Mouse (Mus musculus): Measurements from ENCODE around the gene 6430628N08Rik. TPM values are rescaled to one million over a fixed set of nuclear protein-coding genes. Genes with fewer than 3 reads are reported as not detected.

6430628N08Rik gene
- total and polyA plus RNA-seq, 3 experiments, result not detected

GRCm38 (mm10) chr4:115941242-115941820 is 50.9 kb downstream of the 6430628N08Rik start:
- H3K27me3 ChIP-seq (replicated peaks), result peaks cover 90% of the 10 kb centered on the region
- no peak for DNase-seq (ENCODE audit: extremely low read depth)
- no peak for TF ChIP-seq USF1 (IDR thresholded peaks at IDR 0.05; ENCODE audit: low read depth, low read length)
- no peak for TF ChIP-seq EP300 (IDR thresholded peaks at IDR 0.05; ENCODE audit: low read length)
- no peak for TF ChIP-seq ZMIZ1 (IDR thresholded peaks at IDR 0.05; ENCODE audit: low read depth, low read length)
- no peak overlapping the region for H3K27ac ChIP-seq (ENCODE audit: insufficient read depth, low read depth)
- H3K36me3 ChIP-seq (replicated peaks in 1 of 2; ENCODE audit: control insufficient read depth in 1 of 2, insufficient read depth in 1 of 2, low read length in 1 of 2), result no peaks in the 10 kb centered on the region
- H3K9me3 ChIP-seq (replicated peaks; ENCODE audit: low read length), result no peaks in the 10 kb centered on the region
- in situ Hi-C loops (cut with MboI; ENCODE audit: low pct_ligation_motif_present, low pct_unique_long_range_greater_than_20kb, low sequenced_read_pairs) (no loop called here), dilution Hi-C loops (cut with MboI; ENCODE audit: extremely low pct_ligation_motif_present, extremely low pct_unique_long_range_greater_than_20kb, low sequenced_read_pairs) (no loop called here)
- H3K4me1 ChIP-seq (ENCODE audit: control insufficient read depth in 1 of 2, insufficient read depth in 2 of 2), result no peaks in the 10 kb centered on the region; a peak in 1 of 4 replicates
- no peak overlapping the region for H3K4me2 ChIP-seq (ENCODE audit: insufficient read depth, low read depth, poor library complexity, severe bottlenecking)
- no peaks in the 10 kb centered on the region for H3K79me2 ChIP-seq (replicated peaks; ENCODE audit: control insufficient read depth, extremely low read depth, insufficient read depth, poor library complexity, severe bottlenecking)
- no peak overlapping the region for H3K9ac ChIP-seq (ENCODE audit: insufficient read depth, low read depth)
- H3K4me3 ChIP-seq (replicated peaks in 1 of 3; ENCODE audit: low read depth in 2 of 3, low read length in 2 of 3, poor library complexity in 1 of 3), result no peak overlapping the region

GRCm38 (mm10) chr4:115943669-115944314 is 53.3 kb downstream of the 6430628N08Rik start:
- H3K36me3 ChIP-seq (replicated peaks in 1 of 2; ENCODE audit: control insufficient read depth in 1 of 2, insufficient read depth in 1 of 2, low read length in 1 of 2), result no peaks in the 10 kb centered on the region
- dilution Hi-C loops (cut with MboI; ENCODE audit: extremely low pct_ligation_motif_present, extremely low pct_unique_long_range_greater_than_20kb, low sequenced_read_pairs) (no loop called here), in situ Hi-C loops (cut with MboI; ENCODE audit: low pct_ligation_motif_present, low pct_unique_long_range_greater_than_20kb, low sequenced_read_pairs) (no loop called here)
- TF ChIP-seq BHLHE40 (IDR thresholded peaks at IDR 0.05; ENCODE audit: low read depth, low read length) (no peak), GABPA (IDR thresholded peaks at IDR 0.05; ENCODE audit: insufficient replicate concordance, low read depth, low read length) (no peak), E2F4 (IDR thresholded peaks at IDR 0.05; ENCODE audit: insufficient replicate concordance, low read depth, low read length) (no peak), TBP (conservative IDR thresholded peaks at IDR 0.05; ENCODE audit: low read depth, low read length) (no peak), POLR2AphosphoS2 (IDR thresholded peaks at IDR 0.05; ENCODE audit: low read depth, low read length) (no peak), SIN3A (IDR thresholded peaks at IDR 0.05; ENCODE audit: low read length) (no peak), USF1 (IDR thresholded peaks at IDR 0.05; ENCODE audit: low read depth, low read length) (no peak), EP300 (IDR thresholded peaks at IDR 0.05; ENCODE audit: low read length) (no peak), SMC3 (IDR thresholded peaks at IDR 0.05; ENCODE audit: low read depth, low read length) (no peak), ELF1 (IDR thresholded peaks at IDR 0.05; ENCODE audit: low read depth, low read length) (no peak), JUND (conservative IDR thresholded peaks at IDR 0.05; ENCODE audit: low read depth, low read length) (no peak), CHD2 (IDR thresholded peaks at IDR 0.05; ENCODE audit: low read length) (no peak), NRF1 (IDR thresholded peaks at IDR 0.05; ENCODE audit: low read depth, low read length) (no peak), MAZ (IDR thresholded peaks at IDR 0.05; ENCODE audit: low read depth, low read length) (no peak), NELFE (IDR thresholded peaks at IDR 0.05; ENCODE audit: low read depth, low read length) (no peak)
- peaks cover 82% of the 10 kb centered on the region for H3K27me3 ChIP-seq (replicated peaks)
- no peak overlapping the region for H3K4me2 ChIP-seq (ENCODE audit: insufficient read depth, low read depth, poor library complexity, severe bottlenecking)
- H3K79me2 ChIP-seq (replicated peaks; ENCODE audit: control insufficient read depth, extremely low read depth, insufficient read depth, poor library complexity, severe bottlenecking), result no peaks in the 10 kb centered on the region
- H3K4me1 ChIP-seq (ENCODE audit: control insufficient read depth in 1 of 2, insufficient read depth in 2 of 2), result no peaks in the 10 kb centered on the region; a peak in 1 of 4 replicates
- no peak for DNase-seq (ENCODE audit: extremely low read depth)
- no peak overlapping the region for H3K4me3 ChIP-seq (replicated peaks in 1 of 3; ENCODE audit: low read depth in 2 of 3, low read length in 2 of 3, poor library complexity in 1 of 3)
- no peaks in the 10 kb centered on the region for H3K9me3 ChIP-seq (replicated peaks; ENCODE audit: low read length)
- H3K27ac ChIP-seq (ENCODE audit: insufficient read depth, low read depth), result no peak overlapping the region
- no peak overlapping the region for H3K9ac ChIP-seq (ENCODE audit: insufficient read depth, low read depth)

Other genes starting within 250 kb of the 6430628N08Rik start
- gene Cyp4b1, start 242.9 kb upstream of the 6430628N08Rik start, total RNA-seq (2012; rRNA removed), result not detected in 2 replicates
- gene Cyp4b1, start 242.9 kb upstream of the 6430628N08Rik start, total RNA-seq (2014; rRNA removed), result not detected in 2 replicates
- gene Cyp4b1, start 242.9 kb upstream of the 6430628N08Rik start, polyA plus RNA-seq (2012; ENCODE audit: insufficient read length, low read depth), result not detected in 2 replicates
- 12.3 and 12.9 TPM in 2 replicates for gene Efcab14, start 152.9 kb upstream of the 6430628N08Rik start, total RNA-seq (2012; rRNA removed)
- gene Efcab14, start 152.9 kb upstream of the 6430628N08Rik start, total RNA-seq (2014; rRNA removed), result 12.4 and 13.5 TPM in 2 replicates
- gene Efcab14, start 152.9 kb upstream of the 6430628N08Rik start, polyA plus RNA-seq (2012; ENCODE audit: insufficient read length, low read depth), result 18.3 and 23.0 TPM in 2 replicates
- 0.17 TPM in 1 of 2 replicates, not detected in the other for gene Tex38, start 109.6 kb upstream of the 6430628N08Rik start, total RNA-seq (2012; rRNA removed)
- not detected in 2 replicates for gene Tex38, start 109.6 kb upstream of the 6430628N08Rik start, total RNA-seq (2014; rRNA removed)
- 0.30 and 0.52 TPM in 2 replicates for gene Tex38, start 109.6 kb upstream of the 6430628N08Rik start, polyA plus RNA-seq (2012; ENCODE audit: insufficient read length, low read depth)
- 17.0 and 24.3 TPM in 2 replicates for gene Atpaf1, start 105.9 kb upstream of the 6430628N08Rik start, total RNA-seq (2012; rRNA removed)
- gene Atpaf1, start 105.9 kb upstream of the 6430628N08Rik start, total RNA-seq (2014; rRNA removed), result 36.3 and 37.5 TPM in 2 replicates
- gene Atpaf1, start 105.9 kb upstream of the 6430628N08Rik start, polyA plus RNA-seq (2012; ENCODE audit: insufficient read length, low read depth), result 22.1 and 27.7 TPM in 2 replicates
- 9.2 and 9.3 TPM in 2 replicates for gene Mob3c, start 62.6 kb upstream of the 6430628N08Rik start, total RNA-seq (2012; rRNA removed)
- gene Mob3c, start 62.6 kb upstream of the 6430628N08Rik start, total RNA-seq (2014; rRNA removed), result 7.4 and 7.8 TPM in 2 replicates
- 5.9 and 9.2 TPM in 2 replicates for gene Mob3c, start 62.6 kb upstream of the 6430628N08Rik start, polyA plus RNA-seq (2012; ENCODE audit: insufficient read length, low read depth)
- 34.7 and 39.0 TPM in 2 replicates for gene Mknk1, start 51.5 kb upstream of the 6430628N08Rik start, total RNA-seq (2012; rRNA removed)
- 15.7 and 17.8 TPM in 2 replicates for gene Mknk1, start 51.5 kb upstream of the 6430628N08Rik start, total RNA-seq (2014; rRNA removed)
- gene Mknk1, start 51.5 kb upstream of the 6430628N08Rik start, polyA plus RNA-seq (2012; ENCODE audit: insufficient read length, low read depth), result 31.5 and 38.5 TPM in 2 replicates
- not detected in 2 replicates for gene Kncn, start 6.3 kb upstream of the 6430628N08Rik start, total RNA-seq (2012; rRNA removed)
- not detected in 2 replicates for gene Kncn, start 6.3 kb upstream of the 6430628N08Rik start, total RNA-seq (2014; rRNA removed)
- gene Kncn, start 6.3 kb upstream of the 6430628N08Rik start, polyA plus RNA-seq (2012; ENCODE audit: insufficient read length, low read depth), result not detected in 2 replicates
- not detected in 2 replicates for gene Dmbx1, start 49.3 kb downstream of the 6430628N08Rik start, total RNA-seq (2012; rRNA removed)
- not detected in 2 replicates for gene Dmbx1, start 49.3 kb downstream of the 6430628N08Rik start, total RNA-seq (2014; rRNA removed)
- not detected in 2 replicates for gene Dmbx1, start 49.3 kb downstream of the 6430628N08Rik start, polyA plus RNA-seq (2012; ENCODE audit: insufficient read length, low read depth)
- gene Faah, start 127.3 kb downstream of the 6430628N08Rik start, total RNA-seq (2012; rRNA removed), result 9.9 and 15.1 TPM in 2 replicates
- gene Faah, start 127.3 kb downstream of the 6430628N08Rik start, total RNA-seq (2014; rRNA removed), result 3.4 and 3.5 TPM in 2 replicates
- gene Faah, start 127.3 kb downstream of the 6430628N08Rik start, polyA plus RNA-seq (2012; ENCODE audit: insufficient read length, low read depth), result 12.1 and 13.3 TPM in 2 replicates
- gene Nsun4, start 163.2 kb downstream of the 6430628N08Rik start, total RNA-seq (2012; rRNA removed), result 19.9 and 20.5 TPM in 2 replicates
- gene Nsun4, start 163.2 kb downstream of the 6430628N08Rik start, total RNA-seq (2014; rRNA removed), result 32.0 and 32.8 TPM in 2 replicates
- 18.6 and 20.5 TPM in 2 replicates for gene Nsun4, start 163.2 kb downstream of the 6430628N08Rik start, polyA plus RNA-seq (2012; ENCODE audit: insufficient read length, low read depth)
- 293 and 362 TPM in 2 replicates for gene Uqcrh, start 184.4 kb downstream of the 6430628N08Rik start, total RNA-seq (2012; rRNA removed)
- gene Uqcrh, start 184.4 kb downstream of the 6430628N08Rik start, total RNA-seq (2014; rRNA removed), result 601 and 717 TPM in 2 replicates
- 264 and 297 TPM in 2 replicates for gene Uqcrh, start 184.4 kb downstream of the 6430628N08Rik start, polyA plus RNA-seq (2012; ENCODE audit: insufficient read length, low read depth)
- 49.0 and 51.8 TPM in 2 replicates for gene Lrrc41, start 184.6 kb downstream of the 6430628N08Rik start, total RNA-seq (2012; rRNA removed)
- 50.0 and 60.8 TPM in 2 replicates for gene Lrrc41, start 184.6 kb downstream of the 6430628N08Rik start, total RNA-seq (2014; rRNA removed)
- gene Lrrc41, start 184.6 kb downstream of the 6430628N08Rik start, polyA plus RNA-seq (2012; ENCODE audit: insufficient read length, low read depth), result 43.0 and 48.8 TPM in 2 replicates
- 28.8 and 34.5 TPM in 2 replicates for gene Rad54l, start 233.0 kb downstream of the 6430628N08Rik start, total RNA-seq (2012; rRNA removed)
- gene Rad54l, start 233.0 kb downstream of the 6430628N08Rik start, total RNA-seq (2014; rRNA removed), result 21.6 and 22.8 TPM in 2 replicates
- 48.5 and 53.3 TPM in 2 replicates for gene Rad54l, start 233.0 kb downstream of the 6430628N08Rik start, polyA plus RNA-seq (2012; ENCODE audit: insufficient read length, low read depth)
- 33.0 and 52.2 TPM in 2 replicates for gene Pomgnt1, start 233.2 kb downstream of the 6430628N08Rik start, total RNA-seq (2012; rRNA removed)
- 39.9 and 40.7 TPM in 2 replicates for gene Pomgnt1, start 233.2 kb downstream of the 6430628N08Rik start, total RNA-seq (2014; rRNA removed)
- 40.2 and 42.8 TPM in 2 replicates for gene Pomgnt1, start 233.2 kb downstream of the 6430628N08Rik start, polyA plus RNA-seq (2012; ENCODE audit: insufficient read length, low read depth)

Data from CH12.LX (cell line).